Mouse (Mus musculus): Measurements from ENCODE around the gene Wdr46.
"Not testable (repeated sequence)": the region's sequence is repeated elsewhere in the genome, so short reads cannot be mapped to it uniquely, and the experiment has no call there.

The Wdr46 gene

GRCm38 (mm10) chr17:33978631-33979031 lies 38.2 kb downstream of the Wdr46 start:
- no peak for DNase-seq (ENCODE audit: low read depth, low spot score)

DNA sequence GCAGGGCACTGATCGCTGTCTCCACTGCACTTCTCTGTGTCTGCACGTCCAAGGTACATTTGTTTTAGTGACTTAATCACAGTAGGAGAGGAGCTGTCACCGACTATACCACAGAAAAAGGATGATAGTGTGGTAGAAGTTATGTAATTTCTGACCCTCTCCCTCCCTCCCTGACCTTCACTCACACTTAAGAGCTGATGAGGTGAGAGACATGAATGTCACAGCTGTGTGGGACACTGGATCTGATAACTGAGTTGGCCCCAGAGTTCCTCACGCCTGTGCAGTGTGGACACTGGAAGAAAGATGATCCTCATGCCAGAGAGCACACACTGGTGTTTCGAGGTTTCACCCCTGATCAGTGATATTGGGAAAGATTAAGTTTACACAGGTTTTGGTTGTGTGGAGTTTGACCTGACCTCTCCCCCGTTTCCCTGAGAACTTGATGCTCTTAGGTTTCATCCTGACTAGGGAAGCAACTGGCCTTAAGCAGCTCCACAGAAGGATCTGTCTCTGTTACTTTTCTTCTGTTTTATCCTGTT lies 39.1 kb downstream of the Wdr46 start:
- no peak for DNase-seq (ENCODE audit: low read depth, low spot score)

DNA sequence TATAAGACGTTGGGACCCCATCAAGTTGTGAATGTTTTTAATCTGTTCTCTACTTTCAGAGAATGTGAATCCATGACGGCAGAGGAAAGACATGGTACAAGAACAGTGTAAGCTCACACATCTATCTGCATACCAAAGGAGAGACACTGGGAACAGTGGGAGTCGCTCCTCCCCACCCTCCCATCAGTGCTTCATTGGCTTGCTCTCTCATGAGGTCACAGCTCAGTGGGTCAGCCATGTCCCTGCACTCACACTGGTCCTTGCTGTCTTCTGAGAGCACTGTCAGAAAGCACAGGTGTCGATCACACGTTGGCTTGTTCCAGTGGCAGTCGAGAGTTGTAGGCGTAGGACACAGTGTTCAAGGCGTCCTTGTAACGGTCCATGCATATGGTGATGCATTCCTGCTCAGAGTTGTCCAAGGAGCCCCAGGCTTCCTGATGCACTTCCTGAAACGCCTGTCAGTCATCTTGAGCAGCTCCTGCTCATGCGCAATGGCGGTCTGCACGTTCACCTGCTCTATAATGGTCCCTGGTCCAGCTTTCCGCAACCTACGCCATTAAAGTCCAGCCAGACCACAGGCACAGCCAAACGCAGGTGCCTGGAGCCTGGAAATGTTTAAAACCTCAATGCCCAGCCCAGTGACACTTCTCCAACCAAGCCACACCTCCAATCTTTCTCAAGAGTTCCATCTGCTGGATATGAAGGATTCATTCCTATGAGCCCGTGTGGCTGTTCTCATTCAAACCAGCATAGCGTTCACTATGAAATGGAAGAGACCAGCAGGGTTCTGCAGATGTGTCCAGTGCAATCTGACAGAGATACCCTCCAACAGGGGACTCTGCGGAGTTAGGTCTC lies 39.9 kb downstream of the Wdr46 start:
- no peak for DNase-seq (ENCODE audit: low read depth, low spot score)

DNA sequence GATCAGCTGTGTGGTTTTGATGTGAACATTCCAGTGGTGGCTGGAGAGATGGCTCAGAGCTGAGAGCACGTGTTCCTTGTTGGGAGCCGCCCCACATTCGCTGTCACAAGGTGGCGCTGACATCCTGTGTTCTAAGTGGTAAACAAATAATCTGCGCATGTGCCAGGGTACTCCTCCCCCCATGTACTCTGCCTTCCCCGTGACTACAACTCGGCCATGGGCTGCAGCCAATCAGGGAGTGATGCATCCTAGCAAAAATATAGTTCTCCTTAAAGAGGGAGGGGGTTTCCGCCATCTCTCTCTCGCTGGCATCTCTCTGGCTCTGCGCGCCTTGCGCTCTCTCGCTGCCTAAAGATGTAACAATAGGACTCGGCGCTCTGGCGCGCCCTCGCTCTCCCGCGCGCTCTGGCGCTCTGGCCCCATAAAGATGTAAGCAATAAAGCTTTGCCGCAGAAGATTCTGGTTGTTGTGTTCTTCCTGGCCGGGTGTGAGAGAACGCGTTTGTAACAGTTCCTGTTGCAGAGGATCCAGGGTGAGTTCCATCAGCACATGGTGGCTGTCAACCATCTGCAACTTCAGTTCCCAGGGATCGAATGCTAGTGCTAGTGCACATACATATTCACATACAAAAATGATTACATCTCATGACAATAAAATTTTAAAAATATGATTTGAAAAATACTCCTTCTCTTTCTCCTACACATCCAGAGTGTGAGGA lies 40.9 kb downstream of the Wdr46 start:
- DNase-seq (ENCODE audit: low read depth, low spot score): not testable (repeated sequence)

DNA sequence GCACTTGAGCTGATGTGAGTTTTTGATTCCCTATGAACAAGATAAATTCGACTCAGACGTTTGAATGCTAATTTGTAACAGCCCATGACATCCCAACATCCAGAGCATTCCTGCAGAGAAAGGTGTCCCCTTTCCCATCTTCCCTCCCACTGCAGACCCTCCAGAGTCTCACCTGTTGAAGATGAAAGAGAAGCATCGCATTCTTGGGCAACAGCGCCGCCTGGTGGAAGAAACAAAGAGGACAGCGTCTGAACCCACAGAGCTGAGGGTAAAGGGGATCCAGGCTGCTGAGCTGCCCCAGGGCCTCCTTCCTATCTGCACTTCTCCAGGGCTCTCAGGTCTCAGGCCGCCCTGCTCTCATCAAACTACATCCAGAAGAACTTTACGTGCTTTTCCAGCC lies 41.7 kb downstream of the Wdr46 start:
- DNase-seq (ENCODE audit: low read depth, low spot score): not testable (repeated sequence)

- peak; percentile 73 for DNase-seq (ENCODE audit: low read depth, low spot score)
These were observed 51.6 kb downstream of the Wdr46 start for GRCm38 (mm10) chr17:33991788-33992664.

DNA sequence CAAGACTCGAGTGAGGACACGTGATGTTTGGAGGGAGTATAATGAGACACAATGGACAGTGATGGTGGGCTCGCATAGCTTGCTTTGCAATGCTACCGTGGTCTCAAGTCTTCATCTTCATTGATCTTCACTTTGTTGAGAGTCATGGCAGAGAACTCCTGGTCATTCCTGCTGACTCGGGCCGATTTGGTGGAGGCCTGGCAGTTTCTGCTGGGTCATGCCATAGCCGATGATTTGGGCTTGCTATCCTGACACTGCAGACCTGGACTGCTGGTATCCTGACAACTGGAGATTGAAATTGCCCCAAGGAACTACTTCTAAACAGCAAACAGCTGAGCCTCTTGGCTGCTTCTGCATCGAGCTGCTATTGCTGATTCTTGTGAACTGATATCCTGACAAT lies 54.5 kb downstream of the Wdr46 start:
- no peak for DNase-seq (ENCODE audit: low read depth, low spot score)

DNA sequence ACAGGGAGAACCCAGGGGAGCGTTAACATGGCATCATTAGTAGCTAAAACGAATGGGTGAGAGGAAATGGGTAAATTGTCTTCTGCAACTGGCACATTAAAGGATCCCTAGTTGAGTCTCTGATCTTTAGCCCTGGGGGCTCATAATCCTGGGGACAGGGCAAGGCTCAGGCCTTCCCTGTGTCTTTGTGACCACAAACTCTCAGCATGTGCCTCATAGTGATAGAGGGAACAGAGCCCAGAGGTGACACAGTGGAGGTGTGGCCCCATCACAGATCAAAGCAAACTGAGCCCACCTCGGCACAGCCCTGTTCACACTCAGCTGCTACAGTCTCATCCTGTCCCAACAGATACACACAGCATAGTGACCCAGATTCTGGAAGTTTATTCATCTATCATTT lies 55.2 kb downstream of the Wdr46 start:
- DNase-seq (ENCODE audit: low read depth, low spot score): no peak

DNA sequence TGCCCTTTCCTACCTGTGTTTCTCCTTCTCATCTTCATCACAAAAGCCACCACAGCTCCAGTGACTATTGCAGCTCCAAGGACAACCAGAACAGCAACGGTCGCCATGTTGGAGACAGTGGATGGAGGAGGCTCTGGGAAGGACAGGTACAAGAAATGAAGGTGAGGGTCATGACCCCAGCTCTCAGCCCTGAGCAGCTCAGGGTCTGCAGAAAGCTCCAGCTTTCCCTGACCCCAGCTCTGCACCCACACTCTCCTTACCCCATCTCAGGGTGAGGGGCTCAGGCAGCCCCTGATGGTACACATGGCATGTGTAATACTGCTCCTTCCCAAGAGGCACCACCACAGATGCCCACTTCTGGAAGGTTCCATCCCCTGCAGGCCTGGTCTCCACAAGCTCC lies 56.6 kb downstream of the Wdr46 start:
- not testable (repeated sequence) for DNase-seq (ENCODE audit: low read depth, low spot score)

DNA sequence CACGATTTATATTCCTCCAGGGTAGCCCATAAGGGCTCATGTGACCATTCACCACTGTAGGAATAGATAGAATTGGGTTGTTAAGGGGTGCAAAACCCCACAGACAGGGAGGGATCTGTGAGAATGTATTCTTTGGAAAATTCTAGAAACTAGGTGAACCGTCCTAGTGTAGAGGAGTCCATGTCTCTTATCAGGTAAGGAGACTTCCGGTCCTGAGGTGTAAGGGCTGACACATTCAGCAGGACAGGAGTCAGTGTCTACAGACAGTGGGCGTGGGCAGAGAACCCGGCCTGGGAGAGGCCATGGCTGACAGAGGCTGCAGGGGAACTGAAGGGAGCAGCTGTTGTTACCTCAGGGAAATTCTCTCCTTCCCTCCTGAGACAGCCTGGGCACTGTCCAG lies 58.2 kb downstream of the Wdr46 start:
- DNase-seq (ENCODE audit: low read depth, low spot score): not testable (repeated sequence)
